Mouse (Mus musculus) embryonic facial prominence, embryonic 14.5 days (tissue): ENCODE results near the gene Zfp788. TPM values are rescaled to one million over a fixed set of nuclear protein-coding genes. Genes with fewer than 3 reads are reported as not detected.
A peak's percentile ranks its signal among the peaks of the same experiment; 100 is the strongest.
"Not testable (repeated sequence)": the region's sequence is repeated elsewhere in the genome, so short reads cannot be mapped to it uniquely, and the experiment has no call there.

Experiments used
- ATAC-seq: fragments of 200-750 bp; cut with Nextera tagmentation; 2 replicates; pipeline ENCODE4 v1.8.0; 2017; ENCODE audit warnings: low read depth, moderate number of reproducible peaks, moderate TSS enrichment
- DNase-seq: peaks from one replicate; pipeline ENCODE4 v3.0.0-alpha.2; 2015; ENCODE audit warnings: low spot score
- H3K27ac ChIP-seq: fragments of 300-500 bp; sonication (generic); replicated peaks from 2 replicates; pipeline ENCODE4 v1.5.1; 2014; ENCODE audit warnings: low read depth, mild to moderate bottlenecking, low read length, moderate library complexity
- H3K27me3 ChIP-seq: fragments of 300-500 bp; sonication (generic); replicated peaks from 2 replicates; pipeline ENCODE4 v1.6.1; 2014; ENCODE audit warnings: low read length; ENCODE audit not compliant: control insufficient read depth, insufficient read depth
- H3K36me3 ChIP-seq: fragments of 300-500 bp; sonication (generic); 2 replicates; pipeline ENCODE4 v1.6.1; 2014; ENCODE audit warnings: low read length, mixed read lengths; ENCODE audit not compliant: control insufficient read depth, insufficient read depth
- H3K4me1 ChIP-seq: fragments of 300-500 bp; sonication (generic); 2 replicates; pipeline ENCODE4 v1.6.1; 2014; ENCODE audit warnings: antibody characterized with exemption, low read length; ENCODE audit not compliant: control insufficient read depth, insufficient read depth
- H3K4me2 ChIP-seq: fragments of 300-500 bp; sonication (generic); 2 replicates; pipeline ENCODE4 v1.6.1; 2014; ENCODE audit warnings: low read depth, mild to moderate bottlenecking, low read length, moderate library complexity, mixed read lengths
- H3K4me3 ChIP-seq: fragments of 300-500 bp; sonication (generic); 2 replicates; pipeline ENCODE4 v1.5.1; 2014; ENCODE audit warnings: low read depth, mild to moderate bottlenecking, low read length
- H3K9ac ChIP-seq: fragments of 300-500 bp; sonication (generic); 2 replicates; pipeline ENCODE4 v1.6.1; 2014; ENCODE audit warnings: low read depth, mild to moderate bottlenecking, low read length, moderate library complexity, mixed read lengths
- H3K9me3 ChIP-seq: fragments of 300-500 bp; sonication (generic); 2 replicates; pipeline ENCODE4 v1.6.1; 2016; ENCODE audit warnings: low read length; ENCODE audit not compliant: control insufficient read depth
- WGBS: fragments of 180-500 bp; shearing (Covaris S2); extraction: QIAGEN DNeasy Blood & Tissue Kit; methylation state at CpG from one replicate; pipeline ENCODE4 v1.1.7; 2014; 5-methylcytosine and 5-hydroxymethylcytosine counted together
- polyA plus RNA-seq: library from polyadenylated mRNA; unstranded; fragments of >200 nt; fragmentation: Nextera tagmentation; extraction: Ambion mirVana; gene quantifications from 2 replicates; pipeline ENCODE4 v1.2.1, GENCODE M21; 2014

Zfp788 gene
- 13.6 and 13.8 TPM in 2 replicates for polyA plus RNA-seq

DNA sequence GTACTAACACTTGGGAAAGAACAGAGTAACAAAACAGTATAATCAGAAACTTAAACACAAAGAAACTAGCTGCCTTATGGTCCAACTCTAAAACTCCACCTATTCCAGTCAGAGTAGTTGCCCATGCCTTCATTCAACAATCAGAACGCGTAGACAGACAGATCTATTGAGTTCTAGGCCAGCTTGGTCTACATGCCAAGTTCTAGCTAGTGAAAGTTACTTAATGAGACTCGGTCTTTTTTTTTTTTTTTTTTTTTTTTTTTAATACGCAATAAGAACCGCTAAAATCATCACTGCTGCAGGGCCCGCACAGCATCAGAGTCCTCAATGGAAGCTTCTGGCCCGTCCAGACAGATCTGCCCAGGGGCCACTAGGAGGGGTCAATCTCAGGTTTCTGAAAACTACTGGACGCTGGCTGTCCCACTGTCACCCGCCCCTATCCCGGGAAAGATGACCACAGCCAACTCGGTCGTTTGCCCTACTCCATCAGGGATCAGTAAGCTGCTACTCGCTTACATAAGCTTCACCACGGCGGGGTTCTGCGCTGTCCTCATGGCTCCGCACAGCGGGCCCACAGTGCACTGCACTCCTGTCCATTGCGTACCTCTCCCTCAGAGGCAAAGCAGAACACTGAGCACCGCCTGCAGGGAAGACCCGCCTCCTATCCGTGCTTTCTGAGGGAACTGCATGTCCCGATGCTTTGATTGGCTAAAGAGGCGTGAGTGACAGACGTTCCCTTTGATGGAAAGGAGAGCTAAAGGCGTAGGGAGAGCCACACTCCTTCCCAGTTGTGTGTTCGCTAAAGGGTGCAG, at the start of gene Zfp788:
Gene Zfp788, plus strand, starts transcription at position 795 of the 812 bp plus-strand sequence.
- peak; percentile 98 for ATAC-seq
- under 1% methylated on average over 27 of the region's 27 CpGs for WGBS
- no peaks in the 10 kb centered on the region for H3K27me3 ChIP-seq

DNA sequence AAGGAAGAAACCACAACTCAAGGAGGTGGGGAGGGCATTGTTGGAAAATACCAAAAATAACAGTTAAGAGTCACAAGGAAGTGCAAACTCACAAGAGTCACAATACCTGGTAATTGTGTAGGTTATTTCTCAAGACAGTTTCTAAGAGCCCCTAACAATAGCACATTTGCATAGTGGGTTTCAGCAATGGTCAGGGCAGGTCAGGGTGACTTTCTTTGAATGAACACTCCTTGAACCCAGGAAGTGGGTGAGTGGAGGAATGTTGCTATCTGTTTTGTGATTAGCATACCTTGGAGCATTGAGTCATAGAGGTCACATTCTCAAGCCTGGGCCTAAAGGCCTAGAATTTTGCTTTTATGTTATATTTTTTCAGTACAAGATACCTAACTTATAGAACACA, 45.2 kb upstream of the Zfp788 start:
- H3K27me3 ChIP-seq, H3K4me3 ChIP-seq, ATAC-seq, H3K36me3 ChIP-seq, DNase-seq, H3K9me3 ChIP-seq, H3K4me1 ChIP-seq, H3K27ac ChIP-seq, H3K9ac ChIP-seq, H3K4me2 ChIP-seq: not testable (repeated sequence)

More for the DNA sequence above, at the start of gene Zfp788:
- H3K9me3 ChIP-seq: peaks cover 9% of the 10 kb centered on the region
- H3K27ac ChIP-seq: peak within 1 kb of the TSS; percentile 91
- DNase-seq: peak; percentile 99
- H3K9ac ChIP-seq: peak within 1 kb of the TSS; percentile 66
- H3K4me2 ChIP-seq: peak within 1 kb of the TSS; percentile 68
- H3K36me3 ChIP-seq: peaks cover 36% of the 10 kb centered on the region
- peaks cover 4% of the 10 kb centered on the region; the same call in 1 of the 2 replicates for H3K4me1 ChIP-seq
- peak within 1 kb of the TSS; percentile 48 for H3K4me3 ChIP-seq

DNA sequence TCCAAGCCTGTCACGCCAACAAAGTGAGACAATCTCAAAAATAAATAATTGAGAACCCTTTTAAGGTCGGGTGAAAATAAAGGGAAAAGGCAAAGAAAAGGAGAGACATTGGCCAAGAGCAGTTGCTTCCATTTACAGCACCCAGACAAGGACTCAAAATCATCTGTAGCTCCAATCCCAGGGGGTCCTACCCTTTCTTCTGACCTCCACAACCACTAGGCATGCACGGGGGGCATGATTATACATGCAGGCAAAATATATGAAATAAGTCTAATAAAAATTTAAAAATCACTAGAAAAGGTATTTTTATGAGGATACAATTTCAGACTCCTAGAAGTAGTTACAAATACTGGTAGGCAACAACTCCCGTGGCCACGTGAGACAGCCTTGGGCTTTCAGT, 34.4 kb upstream of the Zfp788 start:
- no peak for DNase-seq
- peaks cover 7% of the 10 kb centered on the region; the same call in 1 of the 2 replicates for H3K36me3 ChIP-seq
- 45% methylated on average over 5 of the region's 5 CpGs for WGBS
- no peaks in the 10 kb centered on the region for H3K27me3 ChIP-seq
- peak overlapping the region; percentile 78 for H3K4me2 ChIP-seq
- peak overlapping the region; percentile 63 for H3K4me3 ChIP-seq
- 0 out of 2 replicates have a peak, but pooled peaks have one; percentile 5 for ATAC-seq
- peak overlapping the region; percentile 76 for H3K27ac ChIP-seq
- H3K9me3 ChIP-seq: no peaks in the 10 kb centered on the region
- no peaks in the 10 kb centered on the region for H3K4me1 ChIP-seq
- H3K9ac ChIP-seq: peak overlapping the region; percentile 79

DNA sequence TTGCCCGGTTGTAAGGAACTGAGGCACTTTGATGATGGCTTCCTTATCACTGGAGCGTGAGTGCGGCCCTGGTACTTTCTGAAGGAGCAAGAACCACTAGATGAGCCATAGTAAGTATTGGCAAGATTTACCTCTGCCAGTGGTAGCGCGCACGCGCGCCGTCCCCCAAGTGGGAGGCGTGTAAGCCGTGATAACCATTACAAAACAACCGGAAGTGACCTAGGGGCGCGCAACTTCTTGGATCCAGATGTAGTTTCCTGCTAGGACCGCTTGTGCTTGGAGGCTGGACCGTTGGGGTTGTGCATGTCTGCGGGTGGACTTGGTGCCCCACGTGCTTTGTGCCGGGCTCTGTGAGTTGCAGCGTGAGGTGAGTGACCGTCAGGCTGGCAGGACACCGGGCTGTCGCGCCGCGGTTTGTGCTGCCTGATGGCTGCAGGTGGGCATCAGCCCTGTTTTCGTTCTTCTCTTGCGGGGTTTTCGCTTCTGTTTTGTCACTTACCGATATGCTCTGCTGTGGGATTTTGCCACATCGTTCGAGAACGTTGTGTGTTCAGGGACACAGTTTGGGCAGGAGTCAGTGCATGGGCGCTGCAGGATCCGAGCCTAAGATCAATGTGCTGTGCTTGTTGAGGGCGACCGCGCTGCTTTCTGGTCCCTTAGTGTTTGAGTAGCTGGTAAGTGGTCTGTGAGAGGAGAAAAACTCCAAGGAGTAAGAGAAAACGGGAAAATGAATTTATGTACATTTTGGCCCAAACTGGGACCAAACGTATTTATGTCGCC, 33.8 kb upstream of the Zfp788 start, which contains the start of gene 2610021A01Rik:
Gene 2610021A01Rik, plus strand, starts transcription at position 197 of the 780 bp plus-strand sequence.
- DNase-seq (peak; percentile 97), ATAC-seq (peak; percentile 99)
- Histone ChIP-seq H3K27ac (peak within 1 kb of the TSS; percentile 76), H3K4me2 (peak within 1 kb of the TSS; percentile 78), H3K9ac (peak within 1 kb of the TSS; percentile 79), H3K4me1 (no peaks in the 10 kb centered on the region), H3K4me3 (peak within 1 kb of the TSS; percentile 63), H3K27me3 (no peaks in the 10 kb centered on the region), H3K9me3 (no peaks in the 10 kb centered on the region), H3K36me3 (peaks cover 7% of the 10 kb centered on the region; the same call in 1 of the 2 replicates)
- under 1% methylated on average over 41 of the region's 41 CpGs for WGBS

DNA sequence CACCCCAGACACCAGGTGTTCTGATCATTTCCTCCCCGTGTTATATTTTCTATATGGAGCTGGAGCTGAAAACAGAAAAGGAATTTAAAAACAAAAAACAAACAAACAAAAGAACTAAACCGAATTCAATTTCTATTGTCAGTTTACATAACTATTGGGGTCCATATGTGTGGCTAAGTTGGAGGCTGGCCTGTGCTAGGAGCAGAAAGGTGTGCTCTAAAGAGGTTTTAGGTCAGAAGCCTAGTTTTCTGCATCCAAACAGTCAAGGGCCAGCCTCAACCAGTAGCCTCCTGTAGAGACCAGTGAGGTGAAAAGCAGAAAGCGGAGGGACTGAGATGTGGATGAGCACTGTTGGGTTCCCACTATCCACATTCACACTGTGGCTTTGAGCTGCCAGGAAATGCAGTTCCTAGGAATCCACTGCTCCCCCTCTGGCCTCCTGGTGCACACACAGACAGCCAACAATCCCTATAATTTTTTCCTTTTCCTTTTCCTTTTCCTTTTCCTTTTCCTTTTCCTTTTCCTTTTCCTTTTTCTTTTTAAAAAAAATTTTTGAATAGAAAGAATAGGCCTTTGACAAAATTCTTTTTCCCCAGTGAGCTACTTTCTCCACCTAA, 33.0 kb upstream of the Zfp788 start:
- 26% methylated on average over 3 of the region's 3 CpGs for WGBS
- ATAC-seq (no peak), DNase-seq (peak; percentile 21)
- Histone ChIP-seq H3K36me3 (peaks cover 7% of the 10 kb centered on the region; the same call in 1 of the 2 replicates), H3K9ac (peak overlapping the region; percentile 79), H3K4me3 (peak overlapping the region; percentile 63), H3K4me2 (peak overlapping the region; percentile 78), H3K27me3 (no peaks in the 10 kb centered on the region), H3K9me3 (no peaks in the 10 kb centered on the region), H3K4me1 (no peaks in the 10 kb centered on the region), H3K27ac (no peak overlapping the region)

DNA sequence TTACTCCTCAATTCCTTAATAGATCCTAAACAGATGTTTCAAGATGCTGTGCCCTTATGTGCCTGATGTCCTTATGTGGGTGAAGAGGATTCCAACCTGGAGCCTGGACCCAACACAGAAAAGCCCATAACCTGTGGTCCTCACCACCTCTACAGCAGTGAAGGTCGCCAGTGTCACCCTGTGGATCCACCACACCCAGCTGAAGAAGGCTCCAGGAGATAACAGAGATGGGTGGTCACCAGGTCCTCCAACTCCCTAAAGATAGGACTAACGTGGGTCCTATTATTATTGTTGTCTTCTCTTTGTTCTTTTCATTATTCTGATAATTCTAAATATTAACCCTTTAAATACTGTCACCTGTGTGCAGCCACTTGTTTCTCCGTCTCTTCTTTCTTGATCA, 21.3 kb upstream of the Zfp788 start:
- 84% methylated on average over 3 of the region's 3 CpGs for WGBS
- ATAC-seq (no peak), DNase-seq (no peak)
- no peak overlapping the region for H3K4me2 ChIP-seq
- no peak overlapping the region for H3K4me3 ChIP-seq
- H3K27me3 ChIP-seq: no peaks in the 10 kb centered on the region
- H3K27ac ChIP-seq: no peak overlapping the region
- no peak overlapping the region for H3K9ac ChIP-seq
- H3K36me3 ChIP-seq: peaks cover 50% of the 10 kb centered on the region
- H3K4me1 ChIP-seq: no peaks in the 10 kb centered on the region
- H3K9me3 ChIP-seq: no peaks in the 10 kb centered on the region

DNA sequence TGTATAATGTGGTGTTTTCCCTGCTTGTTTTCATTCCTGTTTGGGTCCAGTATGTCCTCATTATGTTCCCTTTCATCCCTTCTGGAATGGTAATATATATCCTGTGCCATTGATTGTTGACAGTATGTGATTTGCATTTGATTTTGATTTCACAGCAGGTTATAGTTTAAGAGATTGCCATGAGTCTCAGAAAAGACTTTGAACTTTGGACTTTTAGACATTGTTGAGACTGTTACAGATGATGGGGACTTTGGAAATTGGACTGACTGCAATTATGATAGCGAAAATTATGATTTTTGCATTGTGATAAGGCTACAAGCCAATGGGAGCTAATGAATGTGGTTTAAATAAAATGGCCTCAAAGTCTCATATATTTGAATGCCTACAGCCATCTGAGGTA, 16.8 kb upstream of the Zfp788 start:
- not testable (repeated sequence) for H3K9ac ChIP-seq, H3K27me3 ChIP-seq, H3K4me1 ChIP-seq, H3K4me2 ChIP-seq, H3K9me3 ChIP-seq, H3K27ac ChIP-seq, ATAC-seq, DNase-seq, H3K4me3 ChIP-seq
- 89% methylated on average over 1 of the region's 1 CpGs for WGBS
- H3K36me3 ChIP-seq: peaks cover 60% of the 10 kb centered on the region
